Mouse (Mus musculus): ENCODE results near the gene Tnfsf13b. TPM values are rescaled to one million over a fixed set of nuclear protein-coding genes. Genes with fewer than 3 reads are reported as not detected.

Gene Tnfsf13b
- total RNA-seq (2023): 2.0 TPM

DNA sequence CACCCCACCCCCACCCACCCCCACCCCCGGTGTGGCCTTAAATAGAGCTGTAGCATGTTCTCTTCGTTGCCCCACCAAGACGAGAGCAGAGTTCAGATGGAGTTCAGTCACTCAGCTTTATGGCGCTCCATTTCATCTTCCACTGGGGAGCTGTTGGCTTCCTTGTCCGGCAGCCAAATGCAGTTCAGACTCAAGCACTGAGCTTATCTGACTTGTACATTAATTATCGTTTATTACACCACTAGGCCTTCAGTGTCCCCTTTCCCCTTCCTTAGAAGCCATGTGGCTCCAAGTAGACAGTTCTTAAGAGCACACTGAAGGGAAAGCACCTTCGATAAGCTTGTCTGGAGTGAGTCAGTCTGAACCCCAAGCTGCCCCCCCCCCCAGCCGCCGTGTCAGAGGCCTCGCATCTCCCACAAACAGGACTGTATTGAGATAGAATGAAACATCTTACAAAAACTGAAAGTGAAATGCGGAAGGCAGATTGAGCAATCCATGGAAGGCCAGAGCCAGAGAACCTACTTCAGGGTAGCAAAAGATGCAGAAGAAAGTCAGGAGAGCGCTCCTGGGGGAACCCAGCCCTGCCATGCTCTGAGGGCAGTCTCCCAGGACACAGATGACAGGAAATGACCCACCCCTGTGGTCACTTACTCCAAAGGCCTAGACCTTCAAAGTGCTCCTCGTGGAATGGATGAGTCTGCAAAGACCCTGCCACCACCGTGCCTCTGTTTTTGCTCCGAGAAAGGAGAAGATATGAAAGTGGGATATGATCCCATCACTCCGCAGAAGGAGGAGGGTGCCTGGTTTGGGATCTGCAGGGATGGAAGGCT is at the start of gene Tnfsf13b:
Gene Tnfsf13b, plus strand, starts transcription at position 312 of the 830 bp plus-strand sequence.

DNA sequence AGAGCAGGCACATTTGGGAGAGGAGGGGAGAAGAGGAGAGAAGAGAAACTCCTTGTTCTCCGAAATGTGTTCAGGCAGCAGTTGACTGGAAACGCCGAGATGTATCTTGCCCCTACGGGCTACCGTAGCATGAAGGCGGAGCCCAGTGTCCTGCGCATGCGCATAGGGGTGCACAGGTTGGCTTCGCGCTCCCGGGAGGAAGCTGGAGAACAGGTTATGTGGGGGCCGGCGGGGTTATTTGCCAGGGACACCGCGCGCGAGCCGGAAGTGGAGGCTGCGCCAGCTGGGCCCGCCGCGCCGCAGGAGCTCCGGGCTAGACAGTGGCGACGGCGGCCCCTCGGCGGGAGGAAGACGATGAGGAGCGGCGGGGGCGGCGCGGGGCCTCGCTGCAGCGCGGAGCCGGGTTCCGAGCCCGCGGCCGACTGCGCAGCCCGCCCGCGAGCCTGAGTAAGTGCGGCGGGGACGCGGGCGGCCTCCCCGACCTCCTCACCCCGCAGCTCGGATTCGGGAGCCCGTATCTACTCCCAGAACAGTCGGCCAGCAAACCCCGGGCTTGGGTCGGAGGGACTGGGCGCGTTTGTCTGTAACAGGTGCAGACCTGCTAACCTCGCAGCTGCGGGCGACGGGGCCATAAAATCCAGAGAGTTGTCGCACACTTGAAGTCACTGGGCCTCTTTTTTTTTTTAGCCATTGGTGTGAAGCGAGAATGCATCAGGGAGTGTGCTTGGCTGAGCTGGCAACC is 28.5 kb upstream of the Tnfsf13b start, which contains the start of the genes Lig4 and Abhd13:
Gene Lig4, minus strand, starts transcription at position 114 of the 742 bp plus-strand sequence.
Gene Abhd13, plus strand, starts transcription at position 135 of the 742 bp plus-strand sequence.

Other genes starting within 250 kb of the Tnfsf13b start
- not detected for gene Fam155a, start 235.3 kb upstream of the Tnfsf13b start, total RNA-seq (2023)
- not detected for gene Gm10217, start 142.2 kb upstream of the Tnfsf13b start, total RNA-seq (2023)
- 2.7 TPM for gene Lig4, start 28.8 kb upstream of the Tnfsf13b start, total RNA-seq (2023)
- 15.2 TPM for gene Abhd13, start 28.8 kb upstream of the Tnfsf13b start, total RNA-seq (2023)
- not detected for gene Myo16, start 147.4 kb downstream of the Tnfsf13b start, total RNA-seq (2023)